Mouse (Mus musculus) heart, postnatal 10 days (tissue): ENCODE results near the gene Lst1. TPM values are rescaled to one million over a fixed set of nuclear protein-coding genes. Genes with fewer than 3 reads are reported as not detected.

ENCODE experiments used
- DNase-seq, 2 experiments: peaks; one replicate each; pipeline ENCODE4 v3.0.0; 2021
- intact Hi-C: fragments of 180-260 bp; cut with DNase I; formaldehyde crosslinking; loops from one replicate; pipeline ENCODE4 v1.15.1; 2025
- total RNA-seq, 2 experiments: library from RNA; stranded (reverse); gene quantifications; 2 replicates each; pipeline ENCODE4 v1.2.3; 2021

The Lst1 gene
- total RNA-seq, 2 experiments from 2014 or later = 2.8 to 4.5 TPM

DNA sequence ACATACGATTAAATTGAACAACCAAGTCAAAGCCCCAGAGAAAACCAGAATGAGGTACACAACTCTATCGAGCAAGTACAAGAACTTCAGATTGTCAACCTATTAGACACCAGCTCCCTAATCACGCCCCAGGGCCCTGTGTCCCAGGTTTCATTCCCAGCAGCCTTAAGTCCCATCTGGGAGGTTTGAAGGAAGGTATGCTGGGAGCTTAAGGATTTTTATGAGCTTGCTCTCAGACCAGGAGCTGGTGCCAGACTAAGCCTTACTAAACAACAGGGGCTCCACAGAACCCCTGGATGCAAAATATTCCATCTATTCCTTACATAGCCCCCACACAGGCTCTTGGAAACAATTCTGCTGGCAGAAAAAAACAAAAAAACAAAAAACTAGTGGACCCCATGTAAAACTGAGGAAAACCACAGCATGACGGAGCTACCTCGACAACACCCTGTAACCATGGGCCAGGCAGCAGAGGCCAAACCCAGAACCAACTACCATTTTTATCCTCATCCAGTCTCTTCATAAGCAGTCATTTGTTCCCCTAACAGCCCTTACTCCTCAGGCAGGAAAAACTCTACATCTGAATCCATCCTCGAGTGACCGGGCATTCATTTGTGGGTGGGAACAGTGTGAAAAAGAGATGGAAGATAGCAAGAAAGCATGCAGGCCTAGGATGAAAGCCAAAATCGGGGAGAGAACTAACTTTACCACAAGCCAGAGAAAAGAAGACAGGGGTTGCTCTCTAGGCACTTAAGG lies 24.7 kb downstream of the Lst1 start:
- intact Hi-C loops = loop anchor here (2.0 to 5.0 kb wide), 2 partner anchors 27 to 36 kb away; partner anchors contain the start of gene D17H6S53E
- peak; percentile 37 to 53 for DNase-seq

DNA sequence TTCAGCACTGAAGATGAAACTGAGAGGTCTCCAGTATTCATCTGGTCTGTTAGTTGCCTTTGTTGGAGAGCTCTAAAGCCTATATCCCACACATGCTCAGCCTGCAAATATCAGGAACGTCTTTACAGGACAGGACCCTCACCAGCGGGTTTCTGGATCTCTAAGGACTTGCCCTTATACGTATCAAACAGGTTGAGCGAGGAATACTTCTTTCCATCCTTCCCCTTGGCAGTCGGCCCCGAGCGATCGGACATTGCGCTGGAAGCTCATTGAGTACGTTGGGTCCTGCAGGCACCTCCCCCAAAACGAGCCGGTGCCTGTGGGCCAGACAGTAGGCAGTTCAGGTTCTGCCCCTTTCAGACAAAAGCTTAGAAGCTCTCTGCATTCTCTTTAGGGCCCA lies 25.5 kb downstream of the Lst1 start:
- intact Hi-C loops = loop anchor here (2.0 to 5.0 kb wide), 2 partner anchors 26 to 35 kb away; partner anchors contain the start of gene D17H6S53E
- peak; percentile 47 to 56 for DNase-seq

DNA sequence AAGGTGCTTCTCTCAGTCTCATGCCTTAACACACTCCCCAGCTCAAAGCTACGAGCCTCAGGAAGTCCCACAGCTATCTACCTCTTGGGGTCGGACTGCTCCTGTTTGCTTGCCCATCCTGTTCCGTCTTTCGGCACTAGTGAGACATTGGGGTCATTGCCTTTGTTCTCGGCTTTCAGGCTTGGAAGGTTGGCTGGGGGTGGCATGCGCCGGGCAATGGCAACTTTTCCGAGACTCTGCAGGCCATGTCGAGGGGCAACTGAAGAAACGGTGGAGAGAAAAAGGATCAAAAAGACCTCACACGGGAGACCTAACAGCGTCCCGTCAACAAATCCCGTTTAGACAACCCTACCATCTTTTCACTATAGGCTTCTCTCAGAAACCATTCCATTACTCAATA lies 26.1 kb downstream of the Lst1 start:
- no peak for DNase-seq
- intact Hi-C loops = loop anchor here (2.0 to 5.0 kb wide), 2 partner anchors 25 to 35 kb away; partner anchors contain the start of gene D17H6S53E

DNA sequence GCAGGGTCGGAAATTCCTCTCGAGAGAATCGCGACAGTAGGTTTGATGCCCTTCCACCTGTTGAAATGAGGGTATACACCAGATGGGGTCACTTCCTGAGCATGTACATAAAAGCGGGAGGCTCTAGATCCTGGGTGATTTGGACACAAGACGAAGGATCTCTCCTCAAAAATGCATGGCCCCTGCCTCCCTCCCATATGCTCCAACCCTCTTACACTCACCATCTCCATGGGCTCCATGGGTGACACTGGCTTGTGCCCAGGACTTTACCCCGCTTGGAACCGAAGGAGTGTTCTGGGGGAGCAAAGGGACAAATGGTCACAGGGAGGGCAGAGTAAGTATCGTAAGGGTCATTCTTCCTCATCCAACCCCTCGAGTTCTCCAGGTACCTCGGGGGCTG lies 26.8 kb downstream of the Lst1 start:
- no peak for DNase-seq
- intact Hi-C loops = loop anchor here (2.0 to 5.0 kb wide), 2 partner anchors 17 to 34 kb away; partner anchors contain the start of gene D17H6S53E

DNA sequence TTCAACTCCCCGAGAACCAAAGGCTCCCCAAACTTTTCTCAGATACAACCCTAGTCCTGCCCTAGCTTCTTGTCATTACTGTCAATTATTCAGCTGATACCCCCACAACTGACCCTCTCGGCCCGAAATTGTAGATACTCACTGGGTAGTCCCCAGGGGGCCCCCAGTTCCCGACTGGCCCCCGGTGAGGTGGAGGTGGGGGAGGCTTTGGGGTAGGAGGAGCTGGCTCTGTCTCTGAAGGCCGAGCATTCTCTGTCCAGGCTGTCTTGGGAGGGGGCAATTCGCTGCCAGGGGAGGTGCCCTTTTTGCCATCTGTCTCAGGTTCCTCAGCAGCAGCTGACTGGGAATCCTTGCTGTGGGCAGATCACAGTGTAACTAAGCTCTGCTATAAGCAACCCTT lies 28.6 kb downstream of the Lst1 start:
- DNase-seq = no peak
- intact Hi-C loops = loop anchor here (2.0 to 5.0 kb wide), 2 partner anchors 15 to 32 kb away; partner anchors contain the start of gene D17H6S53E

DNA sequence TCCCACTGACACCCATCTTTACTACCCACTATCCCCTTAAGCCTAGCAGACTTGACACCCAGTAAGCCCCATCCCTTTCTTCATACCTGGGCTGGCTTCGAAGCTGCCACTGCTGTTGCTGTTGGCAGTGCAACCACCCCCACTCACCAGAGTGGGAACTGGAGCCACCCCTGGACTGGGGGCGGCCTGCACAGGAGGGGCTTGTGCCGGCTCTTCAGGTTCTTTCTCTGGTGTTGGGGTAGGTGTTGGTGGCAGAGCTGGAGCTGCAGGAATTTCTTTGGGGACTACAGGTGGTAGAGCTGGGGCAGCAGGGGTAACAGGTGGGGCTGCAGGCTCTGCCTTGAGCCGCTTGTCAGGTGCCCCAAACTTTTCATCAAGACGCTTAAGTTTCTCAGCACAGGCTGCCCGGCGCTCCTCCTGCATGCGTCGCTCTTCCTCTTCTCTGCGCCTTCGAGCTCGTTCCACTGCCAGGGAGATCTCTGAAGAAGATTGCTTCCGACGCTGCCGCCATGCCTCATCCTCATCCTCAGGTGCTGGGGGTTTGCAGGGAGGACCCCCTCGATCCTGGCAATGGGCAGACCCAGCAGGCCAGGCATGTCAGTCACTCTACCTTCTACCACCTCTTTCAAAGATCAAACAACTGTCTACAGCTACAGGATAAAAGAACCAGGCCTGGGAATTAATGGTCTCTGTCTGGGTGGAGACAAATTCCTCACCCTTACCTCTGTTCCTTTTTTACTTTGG lies 29.2 kb downstream of the Lst1 start:
- intact Hi-C loops = no loop called here
- no peak for DNase-seq

DNA sequence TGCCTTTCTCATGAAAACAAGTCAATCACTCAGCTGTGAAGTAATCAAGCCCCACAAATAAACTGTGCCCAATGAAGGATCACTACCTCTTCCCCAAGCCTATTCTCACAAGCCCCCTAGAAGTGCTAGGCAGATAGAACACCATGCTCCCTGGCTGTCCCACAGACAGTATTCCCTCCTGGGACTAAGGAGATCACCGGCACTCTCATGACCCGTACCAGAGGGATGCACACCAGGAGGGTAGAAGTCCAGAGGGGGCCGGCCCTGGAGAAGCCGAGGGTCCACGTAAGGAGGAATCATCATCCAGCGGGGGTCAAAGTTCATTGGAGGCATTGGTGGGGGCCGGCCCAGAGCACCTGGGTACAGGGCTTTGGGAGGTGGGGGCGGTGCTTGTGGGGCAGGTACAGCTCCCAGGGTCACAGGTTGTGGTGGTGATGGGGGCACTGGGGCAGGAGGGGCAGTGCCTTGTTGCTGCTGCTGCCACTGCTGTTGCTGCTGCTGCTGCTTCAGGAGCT lies 30.5 kb downstream of the Lst1 start:
- DNase-seq = no peak
- intact Hi-C loops = no loop called here

DNA sequence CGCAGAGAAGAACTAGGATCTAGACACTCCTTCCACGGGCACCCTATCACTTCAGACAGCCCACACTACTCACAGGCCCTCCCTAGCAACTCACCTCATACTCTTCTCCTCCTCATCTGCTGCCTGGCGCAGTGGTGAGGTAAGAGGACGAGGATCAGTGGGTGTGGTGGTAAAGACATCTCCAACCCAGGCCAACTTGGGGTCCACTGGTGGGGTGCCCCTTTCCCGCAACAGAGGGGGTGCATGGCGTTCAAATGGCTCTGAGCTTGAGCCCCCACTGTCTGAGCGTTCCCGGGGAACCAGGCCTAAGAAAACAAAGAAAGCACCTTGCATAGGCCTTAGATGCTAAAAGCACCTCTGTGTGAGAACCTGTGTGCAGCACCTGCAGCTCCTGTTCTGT lies 31.0 kb downstream of the Lst1 start:
- intact Hi-C loops = no loop called here
- DNase-seq = no peak

DNA sequence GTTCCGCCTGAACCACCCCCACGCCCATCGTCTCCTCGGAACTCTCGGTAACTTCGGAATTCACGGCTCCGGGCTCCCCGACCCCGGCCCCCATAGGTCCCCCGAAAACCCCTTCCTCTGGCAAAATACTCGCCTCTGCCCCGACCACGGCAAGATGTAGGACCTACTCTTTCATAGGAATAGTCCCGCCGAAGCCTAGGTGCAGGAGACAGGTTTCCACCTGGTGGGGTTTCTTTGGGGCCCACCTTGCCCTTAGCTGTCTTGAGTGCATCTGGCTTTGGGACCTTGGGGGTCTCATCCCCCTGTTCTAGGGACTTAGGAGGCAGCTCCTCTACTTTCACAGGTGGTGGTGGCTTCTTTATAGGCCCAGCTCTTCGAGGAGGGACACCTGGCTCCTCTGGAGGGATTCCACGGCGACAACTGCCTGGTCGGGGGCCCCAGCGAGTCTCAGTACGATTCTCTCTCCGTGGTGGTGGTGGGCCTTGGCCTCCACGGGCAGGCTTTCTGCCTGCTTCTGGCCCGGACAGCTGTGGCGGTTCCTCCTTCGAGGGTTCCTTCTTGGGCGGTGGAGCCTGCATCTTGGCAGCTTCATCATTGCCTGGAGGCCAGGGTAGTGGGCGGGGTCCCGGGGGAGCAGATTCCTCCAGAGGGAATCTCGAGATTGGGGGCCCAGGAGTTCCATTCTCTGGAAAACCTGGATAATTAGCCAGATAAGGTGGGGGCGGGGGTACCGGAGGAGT lies 31.6 kb downstream of the Lst1 start:
- no peak for DNase-seq
- intact Hi-C loops = no loop called here

DNA sequence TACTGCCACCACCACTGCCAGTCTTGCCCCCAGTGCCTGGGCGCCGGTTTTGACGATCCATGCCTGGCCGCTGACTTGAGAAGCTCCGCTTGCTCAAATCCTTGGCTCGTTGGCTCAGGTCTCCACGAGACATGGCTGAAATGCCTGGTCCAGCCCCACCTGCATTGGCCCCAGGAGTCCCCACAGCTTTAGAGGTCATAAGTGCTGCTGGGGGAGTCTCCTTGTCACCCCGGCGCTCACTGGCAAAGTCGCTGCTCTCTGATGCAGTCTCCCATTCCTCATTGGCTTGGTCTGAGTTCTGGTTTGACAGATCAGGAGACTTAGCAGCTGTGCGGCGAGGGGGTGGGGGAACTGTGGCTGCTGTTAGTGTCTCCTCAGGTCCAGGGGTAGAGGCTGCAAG lies 32.8 kb downstream of the Lst1 start:
- intact Hi-C loops = no loop called here
- no peak for DNase-seq

DNA sequence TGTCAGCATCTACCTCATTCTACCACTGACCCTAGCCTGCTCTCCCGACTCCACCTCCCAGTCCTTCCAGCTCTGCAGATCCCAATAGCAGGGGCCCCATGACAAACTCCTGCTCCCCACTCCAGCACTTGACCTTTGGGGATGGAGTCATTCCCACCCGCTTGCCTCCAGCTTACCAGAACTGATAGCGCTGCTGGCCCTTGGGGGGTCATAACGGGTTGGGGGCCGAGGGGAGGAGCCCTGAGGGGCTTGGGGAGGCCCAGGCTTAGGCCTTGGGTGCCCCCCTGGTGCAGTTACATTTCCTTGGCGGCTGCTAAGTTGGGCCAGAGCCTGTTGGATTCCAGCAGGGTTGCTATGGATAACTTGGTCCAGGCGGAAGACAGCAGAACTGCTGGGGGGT lies 33.6 kb downstream of the Lst1 start:
- no peak for DNase-seq
- intact Hi-C loops = no loop called here

DNA sequence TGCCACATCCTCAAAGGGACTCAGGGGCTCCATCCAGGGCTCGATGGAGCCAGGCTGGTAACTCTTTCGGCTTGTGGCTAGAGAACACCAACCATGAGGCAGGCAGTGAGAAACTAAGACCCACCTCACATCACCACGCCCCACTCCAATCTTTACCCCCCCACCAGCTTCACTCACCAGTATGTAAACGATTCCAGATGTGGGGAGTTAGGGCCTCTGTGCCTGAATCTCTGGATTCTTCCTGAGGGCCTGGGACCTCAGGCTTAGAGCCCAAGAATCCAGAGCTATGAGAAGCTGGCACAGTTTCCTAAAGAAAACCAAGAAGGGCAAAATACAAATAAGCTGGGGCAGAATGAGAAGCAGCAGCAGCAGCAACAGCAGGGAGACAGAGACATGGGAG lies 34.3 kb downstream of the Lst1 start:
- intact Hi-C loops = loop anchor here (2.0 kb wide), 1 partner anchor 15 kb away; no protein-coding TSS in a partner anchor
- no peak for DNase-seq

DNA sequence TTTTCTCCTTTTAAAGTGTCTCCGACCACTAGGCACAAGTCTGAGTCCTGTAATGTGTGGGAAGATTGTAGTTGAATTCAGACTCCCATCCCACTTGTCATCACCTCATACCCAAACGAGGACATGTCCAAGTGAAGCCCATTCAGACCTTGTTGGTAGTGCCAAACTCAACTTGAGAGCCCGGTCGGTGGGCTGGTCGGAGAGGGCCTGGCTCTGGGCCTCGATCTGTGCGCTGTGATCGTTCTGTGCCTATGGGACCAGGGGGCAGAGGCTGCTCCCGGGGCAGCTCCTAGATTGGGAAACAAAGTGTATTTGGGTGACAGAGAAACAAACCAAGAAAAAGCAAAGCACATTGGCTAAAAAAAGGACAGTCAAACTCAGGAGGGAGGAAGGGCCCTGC lies 35.2 kb downstream of the Lst1 start:
- intact Hi-C loops = loop anchor here (2.0 kb wide), 1 partner anchor 14 kb away; no protein-coding TSS in a partner anchor
- DNase-seq = no peak

DNA sequence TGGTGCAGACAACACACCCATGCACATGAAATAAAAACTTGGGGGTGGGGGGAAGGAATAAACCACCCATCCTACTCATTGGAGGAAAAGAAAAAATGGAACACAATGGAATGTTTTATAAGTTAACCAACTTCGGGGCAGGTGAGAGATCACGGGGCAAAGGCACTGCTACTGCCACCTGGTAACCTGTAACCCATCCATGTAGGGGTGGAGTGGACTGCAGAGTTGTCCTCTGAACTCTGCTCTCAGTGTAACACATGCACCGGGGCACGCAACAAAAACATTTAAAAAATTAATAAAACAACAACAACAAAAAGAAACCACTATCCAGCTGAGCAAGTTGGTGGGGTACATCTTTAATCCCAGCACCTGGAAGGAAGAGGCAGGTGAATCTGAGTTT lies 36.1 kb downstream of the Lst1 start:
- DNase-seq = no peak
- intact Hi-C loops = loop anchor here (2.0 kb wide), 1 partner anchor 13 kb away; no protein-coding TSS in a partner anchor

DNA sequence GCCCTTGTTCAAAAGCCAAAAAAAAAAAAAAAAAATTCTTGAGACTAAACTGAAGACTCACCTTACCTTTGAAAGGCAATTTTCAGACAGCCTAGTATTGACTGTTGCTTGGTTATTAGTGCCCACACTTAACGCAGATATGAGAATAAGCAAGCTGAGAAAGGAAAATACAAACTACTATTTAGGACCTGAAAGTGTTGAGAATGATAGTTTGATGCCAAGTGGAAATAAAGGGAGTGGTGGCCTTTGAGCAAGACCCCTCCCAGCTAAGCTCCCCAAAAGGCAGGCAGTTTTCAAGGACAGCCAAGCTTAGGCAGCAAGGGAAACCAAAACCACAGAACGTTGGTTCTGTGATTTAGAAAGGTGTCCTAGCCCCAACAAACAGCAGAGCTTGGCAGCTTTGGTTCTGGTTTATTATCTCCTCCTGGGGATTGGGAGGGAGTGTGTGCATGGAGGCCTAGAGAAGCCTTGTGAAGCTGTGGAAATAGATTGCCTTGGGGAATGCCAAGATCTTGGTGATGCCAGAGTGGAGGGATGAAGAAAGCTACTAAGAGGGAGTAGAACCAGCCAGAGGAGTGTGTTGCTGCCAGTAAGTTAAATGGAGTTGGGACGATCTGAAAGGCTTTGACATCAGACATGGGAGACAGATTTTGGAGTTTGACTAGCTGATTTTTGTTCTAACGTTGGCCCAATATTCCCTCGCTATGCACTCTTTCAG lies 40.2 kb downstream of the Lst1 start:
- no peak for DNase-seq
- intact Hi-C loops = no loop called here

DNA sequence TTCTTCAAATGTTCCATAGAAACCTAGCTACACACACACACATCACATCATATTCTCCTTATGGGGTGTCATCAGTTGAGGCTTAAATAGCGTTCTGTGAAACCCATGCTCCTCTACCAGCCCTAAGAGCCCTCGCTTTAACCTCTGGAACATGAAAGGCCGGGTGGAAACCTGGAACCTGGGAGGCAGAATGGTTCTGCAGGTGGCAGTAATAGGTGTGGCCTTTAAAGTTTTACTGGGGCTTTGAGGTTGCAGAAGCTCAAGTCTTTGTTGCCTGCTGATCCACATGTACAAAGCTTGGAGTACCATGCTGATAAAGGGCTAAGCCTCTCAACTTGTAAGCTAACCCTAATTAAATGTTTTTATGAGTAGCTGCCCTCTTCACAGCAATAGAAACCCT lies 40.9 kb downstream of the Lst1 start:
- DNase-seq = no peak
- intact Hi-C loops = no loop called here

DNA sequence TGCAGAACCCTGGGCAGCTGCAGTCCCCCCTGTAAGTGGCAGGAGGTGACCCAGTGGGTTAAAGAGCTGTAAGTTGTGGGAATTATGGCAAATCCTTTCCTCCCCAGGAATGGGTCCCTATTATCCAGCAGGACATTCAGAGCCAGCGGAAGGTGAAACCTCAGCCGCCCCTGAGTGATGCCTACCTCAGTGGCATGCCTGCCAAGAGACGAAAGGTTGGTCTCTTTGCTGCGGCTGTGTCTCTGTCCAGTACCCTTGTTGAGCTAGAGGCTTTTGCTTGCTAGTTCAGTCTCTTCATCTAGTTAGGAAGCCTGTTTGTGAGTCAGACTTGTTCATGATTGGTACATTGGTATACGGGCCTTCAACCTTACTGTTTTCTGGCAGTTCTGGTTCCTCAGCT lies 42.1 kb downstream of the Lst1 start:
- no peak for DNase-seq
- intact Hi-C loops = no loop called here

DNA sequence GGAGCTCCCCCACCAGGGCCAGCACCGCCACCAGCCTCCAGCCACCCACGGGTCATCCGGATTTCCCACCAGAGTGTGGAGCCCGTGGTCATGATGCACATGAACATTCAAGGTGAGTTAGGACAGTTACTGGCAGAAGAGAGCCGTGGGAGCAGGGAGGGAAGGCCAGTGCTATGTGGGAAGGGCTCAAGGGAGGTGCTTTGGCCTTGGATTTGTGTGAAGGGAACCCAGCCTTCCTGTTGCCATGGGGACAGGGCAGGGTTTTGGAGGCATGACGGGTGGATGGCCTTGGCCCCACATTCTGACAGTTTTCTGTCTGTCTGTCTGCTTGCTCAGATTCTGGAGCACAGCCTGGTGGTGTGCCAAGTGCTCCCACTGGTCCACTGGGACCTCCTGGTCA lies 46.3 kb downstream of the Lst1 start:
- no peak for DNase-seq
- intact Hi-C loops = no loop called here

DNA sequence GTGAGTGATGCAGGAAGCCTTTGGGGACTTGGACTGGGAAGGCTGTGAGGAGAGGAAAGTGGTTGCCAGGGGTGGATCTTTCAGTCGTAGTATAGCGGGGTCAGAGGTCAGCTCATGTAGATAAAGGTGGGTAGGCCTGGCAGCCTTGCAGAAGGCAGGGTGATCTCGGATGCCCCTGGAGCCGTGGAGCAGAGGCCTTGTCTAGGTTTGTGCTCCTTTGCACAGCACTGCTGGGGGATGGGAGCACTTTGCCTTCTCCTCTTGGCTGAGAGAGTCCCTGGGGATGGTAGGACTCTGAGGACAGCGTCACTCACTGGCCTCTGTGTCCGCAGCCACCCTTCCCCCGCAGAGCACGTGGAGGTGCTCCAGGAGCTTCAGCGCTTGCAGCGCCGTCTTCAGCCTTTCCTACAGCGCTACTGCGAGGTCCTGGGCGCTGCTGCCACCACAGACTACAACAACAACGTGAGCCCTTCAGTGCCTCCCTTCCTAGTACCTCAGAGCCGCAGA lies 47.7 kb downstream of the Lst1 start:
- no peak for DNase-seq
- intact Hi-C loops = no loop called here

DNA sequence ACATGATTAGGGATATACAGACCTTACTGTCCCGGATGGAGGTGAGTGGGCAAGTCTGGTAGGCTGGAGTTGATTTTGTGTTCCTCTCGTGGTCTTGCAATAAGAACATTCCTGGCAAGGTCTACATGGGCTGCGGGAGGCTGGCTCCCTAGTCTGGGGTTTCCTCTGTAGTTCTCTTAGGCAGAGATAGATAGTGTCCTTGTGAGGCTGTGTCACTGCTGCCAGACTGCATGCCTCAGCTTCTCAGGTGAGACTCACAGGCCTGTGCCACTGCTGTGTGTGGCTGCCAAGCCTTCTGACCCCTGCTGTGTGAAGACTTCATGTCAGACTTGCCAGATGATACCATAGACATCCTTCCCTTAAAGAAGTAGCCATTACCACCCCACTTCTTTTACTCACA lies 49.0 kb downstream of the Lst1 start:
- DNase-seq = no peak
- intact Hi-C loops = loop anchor here (2.0 kb wide), 1 partner anchor 14 kb away; no protein-coding TSS in a partner anchor
